Mouse (Mus musculus): ENCODE results near the gene Agrn.

DNA sequence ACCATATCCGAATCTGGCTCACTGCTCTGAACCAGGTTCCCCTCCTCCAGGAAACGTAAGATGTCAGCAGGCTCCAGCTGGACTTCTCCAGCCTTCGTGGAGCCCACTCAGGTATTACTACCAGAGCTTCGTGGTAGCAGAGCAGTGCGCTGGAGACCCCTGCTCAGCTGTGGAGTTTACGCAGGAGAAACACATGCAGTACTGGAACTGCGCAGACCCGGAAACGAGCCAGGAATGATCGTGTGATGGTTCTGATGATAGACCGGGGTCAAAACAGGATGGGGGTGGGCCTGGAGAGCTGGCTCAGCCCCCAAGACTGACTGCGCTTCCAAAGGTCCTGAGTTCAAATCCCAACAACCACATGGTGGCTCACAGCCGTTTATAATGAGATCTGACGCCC is 61.5 kb downstream of the Agrn start:
- TF ChIP-seq CTCF (IDR thresholded peaks at IDR 0.05; ENCODE audit: low read depth, low read length) (no peak), TAL1 (conservative IDR thresholded peaks at IDR 0.05; ENCODE audit: low read depth, low read length) (no peak)
